Mouse (Mus musculus): Measurements from ENCODE around the gene Zfp787.
A peak's percentile ranks its signal among the peaks of the same experiment; 100 is the strongest.

Zfp787 gene

GRCm38 (mm10) chr7:6172674-6173244 is 17.0 kb upstream of the Zfp787 start:
- no peaks in the 10 kb centered on the region for H3K36me3 ChIP-seq (ENCODE audit: control insufficient read depth, insufficient read depth, low read length, poor library complexity, severe bottlenecking)
- no peak for DNase-seq (ENCODE audit: low read depth, low spot score)
- no peaks in the 10 kb centered on the region for H3K27me3 ChIP-seq (ENCODE audit: control insufficient read depth, insufficient read depth, low read length, poor library complexity, severe bottlenecking)

GRCm38 (mm10) chr7:6172006-6172649 is 16.3 kb upstream of the Zfp787 start, which contains the start of gene Zfp444:
TSS of gene Zfp444 (plus strand) at chr7:6172226.
- Histone ChIP-seq H3K27me3 (ENCODE audit: control insufficient read depth, insufficient read depth, low read length, poor library complexity, severe bottlenecking) (no peaks in the 10 kb centered on the region), H3K36me3 (ENCODE audit: control insufficient read depth, insufficient read depth, low read length, poor library complexity, severe bottlenecking) (no peaks in the 10 kb centered on the region)
- peak; percentile 94 for DNase-seq (ENCODE audit: low read depth, low spot score)

- DNase-seq (ENCODE audit: low read depth, low spot score) = peak; percentile 82
- no peaks in the 10 kb centered on the region for H3K27me3 ChIP-seq (ENCODE audit: control insufficient read depth, insufficient read depth, low read length, poor library complexity, severe bottlenecking)
These were observed 15.7 kb upstream of the Zfp787 start for GRCm38 (mm10) chr7:6171444-6172005.

GRCm38 (mm10) chr7:6170871-6171270 is 15.1 kb upstream of the Zfp787 start:
- no peaks in the 10 kb centered on the region for H3K36me3 ChIP-seq (ENCODE audit: control insufficient read depth, insufficient read depth, low read length, poor library complexity, severe bottlenecking)

More at GRCm38 (mm10) chr7:6171444-6172005, 15.7 kb upstream of the Zfp787 start:
- no peaks in the 10 kb centered on the region for H3K36me3 ChIP-seq (ENCODE audit: control insufficient read depth, insufficient read depth, low read length, poor library complexity, severe bottlenecking)

GRCm38 (mm10) chr7:6170391-6170790 is 14.6 kb upstream of the Zfp787 start:
- Histone ChIP-seq H3K27me3 (ENCODE audit: control insufficient read depth, insufficient read depth, low read length, poor library complexity, severe bottlenecking) (no peaks in the 10 kb centered on the region), H3K36me3 (ENCODE audit: control insufficient read depth, insufficient read depth, low read length, poor library complexity, severe bottlenecking) (no peaks in the 10 kb centered on the region)
- DNase-seq (ENCODE audit: low read depth, low spot score) = no peak

More at GRCm38 (mm10) chr7:6170871-6171270, 15.1 kb upstream of the Zfp787 start:
- no peak for DNase-seq (ENCODE audit: low read depth, low spot score)
- H3K27me3 ChIP-seq (ENCODE audit: control insufficient read depth, insufficient read depth, low read length, poor library complexity, severe bottlenecking) = no peaks in the 10 kb centered on the region

- no peaks in the 10 kb centered on the region for H3K36me3 ChIP-seq (ENCODE audit: control insufficient read depth, insufficient read depth, low read length, poor library complexity, severe bottlenecking)
- DNase-seq (ENCODE audit: low read depth, low spot score) = no peak
- H3K27me3 ChIP-seq (ENCODE audit: control insufficient read depth, insufficient read depth, low read length, poor library complexity, severe bottlenecking) = no peaks in the 10 kb centered on the region
These were observed 13.6 kb upstream of the Zfp787 start for GRCm38 (mm10) chr7:6169403-6169802.

GRCm38 (mm10) chr7:6164671-6165070 is 8.9 kb upstream of the Zfp787 start:
- DNase-seq (ENCODE audit: low read depth, low spot score) = no peak
- Histone ChIP-seq H3K36me3 (ENCODE audit: control insufficient read depth, insufficient read depth, low read length, poor library complexity, severe bottlenecking) (no peaks in the 10 kb centered on the region), H3K27me3 (ENCODE audit: control insufficient read depth, insufficient read depth, low read length, poor library complexity, severe bottlenecking) (no peaks in the 10 kb centered on the region)

- no peak for DNase-seq (ENCODE audit: low read depth, low spot score)
- Histone ChIP-seq H3K36me3 (ENCODE audit: control insufficient read depth, insufficient read depth, low read length, poor library complexity, severe bottlenecking) (no peaks in the 10 kb centered on the region), H3K27me3 (ENCODE audit: control insufficient read depth, insufficient read depth, low read length, poor library complexity, severe bottlenecking) (no peaks in the 10 kb centered on the region)
These were observed 6.4 kb upstream of the Zfp787 start for GRCm38 (mm10) chr7:6162172-6162571.

- no peak for DNase-seq (ENCODE audit: low read depth, low spot score)
These were observed 5.7 kb upstream of the Zfp787 start for GRCm38 (mm10) chr7:6161541-6161940.

GRCm38 (mm10) chr7:6159604-6160003 is 3.8 kb upstream of the Zfp787 start:
- Histone ChIP-seq H3K36me3 (ENCODE audit: control insufficient read depth, insufficient read depth, low read length, poor library complexity, severe bottlenecking) (no peaks in the 10 kb centered on the region), H3K27me3 (ENCODE audit: control insufficient read depth, insufficient read depth, low read length, poor library complexity, severe bottlenecking) (no peaks in the 10 kb centered on the region)
- no peak for DNase-seq (ENCODE audit: low read depth, low spot score)

More at GRCm38 (mm10) chr7:6161541-6161940, 5.7 kb upstream of the Zfp787 start:
- Histone ChIP-seq H3K27me3 (ENCODE audit: control insufficient read depth, insufficient read depth, low read length, poor library complexity, severe bottlenecking) (no peaks in the 10 kb centered on the region), H3K36me3 (ENCODE audit: control insufficient read depth, insufficient read depth, low read length, poor library complexity, severe bottlenecking) (no peaks in the 10 kb centered on the region)

- no peaks in the 10 kb centered on the region for H3K27me3 ChIP-seq (ENCODE audit: control insufficient read depth, insufficient read depth, low read length, poor library complexity, severe bottlenecking)
- no peak for DNase-seq (ENCODE audit: low read depth, low spot score)
- H3K36me3 ChIP-seq (ENCODE audit: control insufficient read depth, insufficient read depth, low read length, poor library complexity, severe bottlenecking) = no peaks in the 10 kb centered on the region
These were observed 1.7 kb upstream of the Zfp787 start for GRCm38 (mm10) chr7:6157479-6157878.

- no peak for DNase-seq (ENCODE audit: low read depth, low spot score)
- Histone ChIP-seq H3K27me3 (ENCODE audit: control insufficient read depth, insufficient read depth, low read length, poor library complexity, severe bottlenecking) (no peaks in the 10 kb centered on the region), H3K36me3 (ENCODE audit: control insufficient read depth, insufficient read depth, low read length, poor library complexity, severe bottlenecking) (no peaks in the 10 kb centered on the region)
These were observed 1.2 kb upstream of the Zfp787 start for GRCm38 (mm10) chr7:6156901-6157472.

GRCm38 (mm10) chr7:6155031-6155872 is 545 bp downstream of the Zfp787 start:
- peak; percentile 89 for DNase-seq (ENCODE audit: low read depth, low spot score)
- H3K36me3 ChIP-seq (ENCODE audit: control insufficient read depth, insufficient read depth, low read length, poor library complexity, severe bottlenecking) = no peaks in the 10 kb centered on the region

GRCm38 (mm10) chr7:6154164-6154563 is 1.6 kb downstream of the Zfp787 start:
- no peaks in the 10 kb centered on the region for H3K36me3 ChIP-seq (ENCODE audit: control insufficient read depth, insufficient read depth, low read length, poor library complexity, severe bottlenecking)
- DNase-seq (ENCODE audit: low read depth, low spot score) = no peak
- no peaks in the 10 kb centered on the region for H3K27me3 ChIP-seq (ENCODE audit: control insufficient read depth, insufficient read depth, low read length, poor library complexity, severe bottlenecking)

More at GRCm38 (mm10) chr7:6155031-6155872, 545 bp downstream of the Zfp787 start:
- no peaks in the 10 kb centered on the region for H3K27me3 ChIP-seq (ENCODE audit: control insufficient read depth, insufficient read depth, low read length, poor library complexity, severe bottlenecking)
